Comparison of ENCODE assay signal across 18 mouse cellular contexts in genomic region chr7:133679439-133679838, GRCm38 (mm10). TPM values are rescaled to one million over a fixed set of nuclear protein-coding genes. Genes with fewer than 3 reads are reported as not detected.
DNase-seq lines count a peak whose midpoint lies in the region; ATAC-seq and TF ChIP-seq lines count a peak whose summit lies in the region.
"Had no signal": no experiment of that assay in that cellular context is flagged by ENCODE, and none has a peak within 500 bp of the region (broad histone marks: within the 10 kb centered on the region; RNA-seq: fewer than 3 reads in every experiment).

No protein-coding gene starts in this region.

- WGBS in forebrain, embryonic 14.5 days, result 65% methylated on average over 4 of the region's 4 CpGs
- WGBS in forebrain, embryonic 12.5 days, result 79% methylated on average over 4 of the region's 4 CpGs
- 58% methylated on average over 4 of the region's 4 CpGs for WGBS in lung, embryonic 14.5 days

- no peaks in the 10 kb centered on the region for H3K4me1 ChIP-seq in forebrain, embryonic 14.5 days (ENCODE audit: control insufficient read depth, insufficient read depth, low read length)
- no peaks in the 10 kb centered on the region for H3K4me1 ChIP-seq in forebrain, embryonic 12.5 days
- H3K4me1 ChIP-seq in lung, embryonic 14.5 days (ENCODE audit: insufficient read depth), result no peaks in the 10 kb centered on the region
- H3K4me1 ChIP-seq: hindbrain, embryonic 12.5 days; limb, embryonic 13.5 days; neural tube, embryonic 15.5 days had no signal

- H3K9me3 ChIP-seq in forebrain, embryonic 14.5 days (replicated peaks; ENCODE audit: control insufficient read depth, low read length), result no peaks in the 10 kb centered on the region
- 0 out of 2 replicates have a peak, but pooled peaks cover 3% of the 10 kb centered on the region for H3K9me3 ChIP-seq in forebrain, embryonic 12.5 days
- no peaks in the 10 kb centered on the region for H3K9me3 ChIP-seq in lung, embryonic 14.5 days (ENCODE audit: low read depth, low read length)
- H3K9me3 ChIP-seq: hindbrain, embryonic 12.5 days; neural tube, embryonic 15.5 days had no signal

- no peak for TF ChIP-seq CTCF in lung, embryonic 14.5 days (IDR thresholded peaks at IDR 0.05; ENCODE audit: low read depth)

- H3K4me3 ChIP-seq in forebrain, embryonic 14.5 days (ENCODE audit: low read depth, low read length), result no peak overlapping the region
- H3K4me3 ChIP-seq in forebrain, embryonic 12.5 days (replicated peaks), result no peak overlapping the region
- no peak overlapping the region for H3K4me3 ChIP-seq in lung, embryonic 14.5 days (ENCODE audit: low read depth, low read length)
- H3K4me3 ChIP-seq: hindbrain, embryonic 12.5 days; limb, embryonic 13.5 days; neural tube, embryonic 15.5 days had no signal

- no peak overlapping the region for H3K9ac ChIP-seq in forebrain, embryonic 14.5 days (ENCODE audit: low read length)
- H3K9ac ChIP-seq in forebrain, embryonic 12.5 days, result no peak overlapping the region
- H3K9ac ChIP-seq in lung, embryonic 14.5 days, result no peak overlapping the region
- H3K9ac ChIP-seq: hindbrain, embryonic 12.5 days; limb, embryonic 13.5 days; neural tube, embryonic 15.5 days had no signal

- H3K36me3 ChIP-seq in forebrain, embryonic 14.5 days (ENCODE audit: control insufficient read depth, insufficient read depth, low read length), result 0 out of 2 replicates have a peak, but pooled peaks cover 3% of the 10 kb centered on the region
- H3K36me3 ChIP-seq in forebrain, embryonic 12.5 days (replicated peaks), result no peaks in the 10 kb centered on the region
- 0 out of 2 replicates have a peak, but pooled peaks cover 4% of the 10 kb centered on the region for H3K36me3 ChIP-seq in lung, embryonic 14.5 days (ENCODE audit: insufficient read depth)

- DNase-seq in forebrain, embryonic 14.5 days (ENCODE audit: low spot score), result peak; percentile 30
- peak; percentile 14 for DNase-seq in lung, embryonic 14.5 days
- DNase-seq in lung, adult 18-20 months, result no peak
- peak; percentile 41 to 54 for DNase-seq in adrenal gland, postnatal 36 days
- peak; percentile 78 for DNase-seq in cerebellum, postnatal 10 days
- DNase-seq in kidney, adult 11 months, result no peak
- DNase-seq: B cell, adult 2 months; lung, adult 2 months; right cerebral cortex, adult 18-20 months; thymus, adult 18-20 months had no signal

- no peak overlapping the region for H3K27ac ChIP-seq in forebrain, embryonic 14.5 days (ENCODE audit: low read depth, low read length)
- no peak overlapping the region for H3K27ac ChIP-seq in forebrain, embryonic 12.5 days
- no peak overlapping the region for H3K27ac ChIP-seq in lung, embryonic 14.5 days (ENCODE audit: low read depth)
- H3K27ac ChIP-seq: hindbrain, embryonic 12.5 days; limb, embryonic 13.5 days; neural tube, embryonic 15.5 days had no signal

- ATAC-seq in forebrain, embryonic 14.5 days, result no peak
- no peak for ATAC-seq in forebrain, embryonic 12.5 days (ENCODE audit: low FRiP score)
- no peak for ATAC-seq in lung, embryonic 14.5 days (ENCODE audit: insufficient read depth)
- ATAC-seq in inflammation-experienced regulatory T-cells, adult 6 months, result no peak
- ATAC-seq: intestine, postnatal 0 days had no signal

- H3K27me3 ChIP-seq in forebrain, embryonic 14.5 days (replicated peaks; ENCODE audit: control insufficient read depth, insufficient read depth, low read length), result no peaks in the 10 kb centered on the region
- no peaks in the 10 kb centered on the region for H3K27me3 ChIP-seq in forebrain, embryonic 12.5 days
- H3K27me3 ChIP-seq in lung, embryonic 14.5 days (ENCODE audit: insufficient read depth, low read length), result no peaks in the 10 kb centered on the region
- H3K27me3 ChIP-seq: hindbrain, embryonic 12.5 days; limb, embryonic 13.5 days; neural tube, embryonic 15.5 days had no signal

- H3K4me2 ChIP-seq in forebrain, embryonic 14.5 days (ENCODE audit: low read length), result no peak overlapping the region
- no peak overlapping the region for H3K4me2 ChIP-seq in forebrain, embryonic 12.5 days
- H3K4me2 ChIP-seq in lung, embryonic 14.5 days, result no peak overlapping the region
- H3K4me2 ChIP-seq: hindbrain, embryonic 12.5 days; limb, embryonic 13.5 days; neural tube, embryonic 15.5 days had no signal

RNA-seq across cellular contexts. Expression of gene Mmp21, which starts 0.4 kb away (rescaled TPM):
- not detected in 2 replicates for polyA plus RNA-seq in forebrain, embryonic 14.5 days (2014; fragmentation: Nextera tagmentation; extraction: Ambion mirVana)
- 0.10 TPM in 1 of 2 replicates, not detected in the other for polyA plus RNA-seq in forebrain, embryonic 12.5 days (2016; fragmentation: Nextera tagmentation; extraction: Ambion mirVana)
- polyA plus RNA-seq in lung, embryonic 14.5 days (2014; fragmentation: Nextera tagmentation; extraction: Ambion mirVana), result 0.11 and 0.14 TPM in 2 replicates
- not detected for total RNA-seq in adrenal gland, postnatal 36 days (2021)
- not detected for polyA plus RNA-seq in inflammation-experienced regulatory T-cells, adult 6 months (2017; shearing (Covaris generic))
- total RNA-seq: gastrocnemius, postnatal 4 days; megakaryocyte, adult 5-6 weeks had no signal
- polyA plus RNA-seq: hindbrain, embryonic 12.5 days; intestine, postnatal 0 days; limb, embryonic 13.5 days; lung, adult 2 months; neural tube, embryonic 15.5 days had no signal

RNA-seq across cellular contexts. Expression of gene Bccip, which starts 29.7 kb away (rescaled TPM):
- 108 and 113 TPM in 2 replicates for polyA plus RNA-seq in forebrain, embryonic 14.5 days (2014; fragmentation: Nextera tagmentation; extraction: Ambion mirVana)
- 160 and 161 TPM in 2 replicates for polyA plus RNA-seq in forebrain, embryonic 12.5 days (2016; fragmentation: Nextera tagmentation; extraction: Ambion mirVana)
- 180 and 181 TPM in 2 replicates for polyA plus RNA-seq in lung, embryonic 14.5 days (2014; fragmentation: Nextera tagmentation; extraction: Ambion mirVana)
- 10 to 100 TPM; 61.7 to 64.2 TPM for total RNA-seq in adrenal gland, postnatal 36 days (2021)
- 100 to 1,000 TPM; 169 to 206 (median 171) TPM for polyA plus RNA-seq in inflammation-experienced regulatory T-cells, adult 6 months (2017; shearing (Covaris generic))

RNA-seq across cellular contexts. Expression of gene Uros, which starts 30.4 kb away (rescaled TPM):
- 62.6 TPM in 2 replicates for polyA plus RNA-seq in forebrain, embryonic 14.5 days (2014; fragmentation: Nextera tagmentation; extraction: Ambion mirVana)
- polyA plus RNA-seq in forebrain, embryonic 12.5 days (2016; fragmentation: Nextera tagmentation; extraction: Ambion mirVana), result 39.2 and 40.3 TPM in 2 replicates
- 27.0 TPM in 2 replicates for polyA plus RNA-seq in lung, embryonic 14.5 days (2014; fragmentation: Nextera tagmentation; extraction: Ambion mirVana)
- total RNA-seq in adrenal gland, postnatal 36 days (2021), result 10 to 100 TPM; 13.3 to 16.1 TPM
- 10 to 100 TPM; 29.1 to 38.2 (median 37.8) TPM for polyA plus RNA-seq in inflammation-experienced regulatory T-cells, adult 6 months (2017; shearing (Covaris generic))

RNA-seq across cellular contexts. Expression of gene Edrf1, which starts 42.1 kb away (rescaled TPM):
- 22.8 and 26.2 TPM in 2 replicates for polyA plus RNA-seq in forebrain, embryonic 14.5 days (2014; fragmentation: Nextera tagmentation; extraction: Ambion mirVana)
- 32.1 and 34.4 TPM in 2 replicates for polyA plus RNA-seq in forebrain, embryonic 12.5 days (2016; fragmentation: Nextera tagmentation; extraction: Ambion mirVana)
- polyA plus RNA-seq in lung, embryonic 14.5 days (2014; fragmentation: Nextera tagmentation; extraction: Ambion mirVana), result 22.8 and 25.0 TPM in 2 replicates
- 10 to 100 TPM; 15.0 to 19.7 TPM for total RNA-seq in adrenal gland, postnatal 36 days (2021)
- 10 to 100 TPM; 11.4 to 17.6 (median 15.3) TPM for polyA plus RNA-seq in inflammation-experienced regulatory T-cells, adult 6 months (2017; shearing (Covaris generic))

Comparison
In these comparisons a context has a peak if more than half of its experiments do, and no peak if none do; other contexts are left out.
1. DNase-seq: peak in forebrain, embryonic 14.5 days (single experiment), lung, embryonic 14.5 days (single experiment), adrenal gland, postnatal 36 days (2 of 2) and cerebellum, postnatal 10 days (2 of 2); none in lung, adult 18-20 months (0 of 2) and kidney, adult 11 months (single experiment).